Mouse (Mus musculus) limb, embryonic 14.5 days (tissue): ENCODE data around the gene Slc31a1. TPM values are rescaled to one million over a fixed set of nuclear protein-coding genes. Genes with fewer than 3 reads are reported as not detected.

Experiments
- ATAC-seq: fragments of 200-750 bp; cut with Nextera tagmentation; 2 replicates; pipeline ENCODE4 v1.8.0; 2017; ENCODE audit warnings: low read depth, moderate number of reproducible peaks, moderate TSS enrichment; ENCODE audit not compliant: low FRiP score
- DNase-seq: peaks from one replicate; pipeline ENCODE4 v3.0.0-alpha.2; 2015; ENCODE audit warnings: low spot score
- H3K27ac ChIP-seq: fragments of 300-500 bp; sonication (generic); replicated peaks from 2 replicates; pipeline ENCODE4 v1.5.1; 2014; ENCODE audit warnings: low read depth, mild to moderate bottlenecking, low read length, moderate library complexity, mixed read lengths
- H3K27me3 ChIP-seq: fragments of 300-500 bp; sonication (generic); 2 replicates; pipeline ENCODE4 v1.6.1; 2014; ENCODE audit warnings: low read length, mixed read lengths; ENCODE audit not compliant: control insufficient read depth, insufficient read depth
- H3K36me3 ChIP-seq: fragments of 300-500 bp; sonication (generic); 2 replicates; pipeline ENCODE4 v1.6.1; 2014; ENCODE audit warnings: mild to moderate bottlenecking, low read length, moderate library complexity, mixed read lengths; ENCODE audit not compliant: control insufficient read depth, insufficient read depth
- H3K4me1 ChIP-seq: fragments of 300-500 bp; sonication (generic); 2 replicates; pipeline ENCODE4 v1.6.1; 2014; ENCODE audit warnings: antibody characterized with exemption, low read length, mixed read lengths; ENCODE audit not compliant: control insufficient read depth, insufficient read depth
- H3K4me2 ChIP-seq: fragments of 300-500 bp; sonication (generic); replicated peaks from 2 replicates; pipeline ENCODE4 v1.6.1; 2014; ENCODE audit warnings: low read depth, mild to moderate bottlenecking, low read length, moderate library complexity; ENCODE audit not compliant: severe bottlenecking
- H3K4me3 ChIP-seq: fragments of 300-500 bp; sonication (generic); replicated peaks from 2 replicates; pipeline ENCODE4 v1.5.1; 2014; ENCODE audit warnings: low read length
- H3K9ac ChIP-seq: fragments of 300-500 bp; sonication (generic); 2 replicates; pipeline ENCODE4 v1.6.1; 2014; ENCODE audit warnings: mild to moderate bottlenecking, low read depth, low read length, moderate library complexity; ENCODE audit not compliant: severe bottlenecking
- H3K9me3 ChIP-seq: fragments of 300-500 bp; sonication (generic); 2 replicates; pipeline ENCODE4 v1.6.1; 2016; ENCODE audit warnings: low read length; ENCODE audit not compliant: control insufficient read depth
- POLR2A ChIP-seq: fragments of 200-500 bp; IDR thresholded peaks from 2 replicates; pipeline ENCODE4 v1.8.0; 2012; ENCODE audit warnings: inconsistent platforms, mild to moderate bottlenecking, moderate library complexity, borderline replicate concordance; ENCODE audit not compliant: insufficient read depth, insufficient read length; ENCODE audit errors: extremely low read depth
- WGBS: fragments of 180-500 bp; shearing (Covaris S2); extraction: QIAGEN DNeasy Blood & Tissue Kit; methylation state at CpG from one replicate; pipeline ENCODE4 v1.1.7; 2014; 5-methylcytosine and 5-hydroxymethylcytosine counted together
- polyA plus RNA-seq, 2 experiments: library from polyadenylated mRNA; depleted of rRNA in 1 of 2; stranded (reverse) in 1 of 2; unstranded in 1 of 2; fragments of >200 nt; fragmentation: Nextera tagmentation in 1 of 2; extraction: Ambion mirVana in 1 of 2; gene quantifications; 2 replicates each; pipeline versions ENCODE4 v1.2.1 to v1.2.3; 2012 to 2014

Slc31a1 gene
- polyA plus RNA-seq, 2 experiments: 33.3 to 45.0 TPM

- Histone ChIP-seq H3K36me3 (peaks cover 15% of the 10 kb centered on the region), H3K4me3 (no peak overlapping the region), H3K4me2 (no peak overlapping the region), H3K4me1 (no peaks in the 10 kb centered on the region), H3K27me3 (no peaks in the 10 kb centered on the region), H3K27ac (no peak overlapping the region), H3K9ac (no peak overlapping the region), H3K9me3 (no peaks in the 10 kb centered on the region)
- TF ChIP-seq POLR2A: no peak
- WGBS: 87% methylated on average over 9 of the region's 9 CpGs
- ATAC-seq (no peak), DNase-seq (no peak)
Measured at GRCm38 (mm10) chr4:62429616-62430015, 69.1 kb downstream of the Slc31a1 start.

GRCm38 (mm10) chr4:62430678-62431077, 70.2 kb downstream of the Slc31a1 start:
- H3K4me2 ChIP-seq: no peak overlapping the region
- TF ChIP-seq POLR2A: no peak
- H3K27ac ChIP-seq: no peak overlapping the region

GRCm38 (mm10) chr4:62431522-62431921, 71.0 kb downstream of the Slc31a1 start:
- TF ChIP-seq POLR2A: no peak
- no peaks in the 10 kb centered on the region for H3K9me3 ChIP-seq
- H3K36me3 ChIP-seq: no peaks in the 10 kb centered on the region
- ATAC-seq (no peak), DNase-seq (no peak)
- H3K9ac ChIP-seq: no peak overlapping the region
- WGBS: 86% methylated on average over 4 of the region's 4 CpGs
- H3K27ac ChIP-seq: no peak overlapping the region
- no peak overlapping the region for H3K4me3 ChIP-seq
- H3K27me3 ChIP-seq: no peaks in the 10 kb centered on the region
- H3K4me2 ChIP-seq: no peak overlapping the region
- no peaks in the 10 kb centered on the region for H3K4me1 ChIP-seq

More at GRCm38 (mm10) chr4:62430678-62431077, 70.2 kb downstream of the Slc31a1 start:
- no peak overlapping the region for H3K9ac ChIP-seq
- no peaks in the 10 kb centered on the region for H3K9me3 ChIP-seq
- no peaks in the 10 kb centered on the region for H3K27me3 ChIP-seq
- H3K4me1 ChIP-seq: no peaks in the 10 kb centered on the region
- ATAC-seq: no peak
- no peak overlapping the region for H3K4me3 ChIP-seq
- no peak for DNase-seq
- peaks cover 5% of the 10 kb centered on the region for H3K36me3 ChIP-seq

- Histone ChIP-seq H3K9ac (no peak overlapping the region), H3K27me3 (no peaks in the 10 kb centered on the region), H3K9me3 (no peaks in the 10 kb centered on the region), H3K4me1 (no peaks in the 10 kb centered on the region), H3K36me3 (no peaks in the 10 kb centered on the region), H3K4me3 (no peak overlapping the region), H3K4me2 (no peak overlapping the region), H3K27ac (no peak overlapping the region)
- no peak for TF ChIP-seq POLR2A
- ATAC-seq (no peak), DNase-seq (no peak)
- WGBS: 72% methylated on average over 7 of the region's 7 CpGs
Measured at GRCm38 (mm10) chr4:62433939-62434870, 73.7 kb downstream of the Slc31a1 start.

- WGBS: 74% methylated on average over 6 of the region's 6 CpGs
- H3K4me1 ChIP-seq: no peaks in the 10 kb centered on the region
- H3K27me3 ChIP-seq: no peaks in the 10 kb centered on the region
- DNase-seq (no peak), ATAC-seq (no peak)
- no peaks in the 10 kb centered on the region for H3K9me3 ChIP-seq
- H3K9ac ChIP-seq: no peak within 1 kb of the TSS
- H3K4me3 ChIP-seq: no peak within 1 kb of the TSS
- TF ChIP-seq POLR2A: no peak
- no peaks in the 10 kb centered on the region for H3K36me3 ChIP-seq
- H3K4me2 ChIP-seq: no peak within 1 kb of the TSS
- H3K27ac ChIP-seq: no peak within 1 kb of the TSS
Measured at GRCm38 (mm10) chr4:62435081-62435480, 74.6 kb downstream of the Slc31a1 start, which contains the start of gene Rnf183. Gene Rnf183, minus strand, starts transcription at chr4:62435252.
